Mouse (Mus musculus): ENCODE results near the gene N4bp2l2.

N4bp2l2 gene

DNA sequence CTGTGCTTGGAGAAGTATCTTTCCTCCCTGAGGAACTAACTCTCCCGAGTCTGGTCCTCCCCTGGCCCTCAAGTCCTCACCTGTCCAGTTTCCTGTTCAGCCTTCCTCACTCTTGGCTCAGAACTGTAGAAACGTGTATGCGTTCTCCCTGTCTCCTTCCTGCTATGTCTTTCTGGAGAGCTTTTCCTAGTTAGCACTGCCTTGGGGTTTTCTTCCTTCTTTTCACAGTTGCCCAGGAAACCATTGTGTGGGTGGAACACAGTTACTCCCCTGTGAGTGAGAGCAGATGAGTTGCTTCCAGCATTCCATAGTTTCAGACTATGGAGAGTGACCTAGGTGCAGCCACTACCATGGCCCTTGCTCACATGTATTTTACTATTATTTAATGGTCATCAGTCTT, 99.8 kb downstream of the N4bp2l2 start:
- DNase-seq (ENCODE audit: low spot score in 2 of 2), result no peak

DNA sequence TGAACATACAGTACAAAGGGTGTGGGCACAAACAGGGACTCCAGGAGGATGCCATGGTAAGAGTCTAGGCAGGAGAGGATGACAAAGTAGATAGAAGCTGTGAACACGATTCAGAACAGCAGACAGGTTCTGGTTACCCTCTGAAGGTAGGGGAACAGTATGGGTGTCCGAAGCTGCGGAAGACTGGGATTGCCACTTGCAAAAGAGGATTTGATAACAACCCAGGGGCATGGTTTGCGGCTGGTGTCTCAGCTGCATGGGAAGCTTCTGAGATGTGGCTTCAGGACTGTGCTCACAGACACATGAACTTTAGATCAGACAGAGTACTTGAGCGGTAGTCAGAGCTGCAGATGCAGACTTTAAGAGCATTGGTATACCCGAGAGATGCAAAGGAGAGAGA, 101.6 kb downstream of the N4bp2l2 start:
- DNase-seq (ENCODE audit: low spot score in 2 of 2), result no peak

- DNase-seq (ENCODE audit: low spot score in 2 of 2), result no peak
These were observed 104.2 kb downstream of the N4bp2l2 start for GRCm38 (mm10) chr5:150561783-150562182.

GRCm38 (mm10) chr5:150561376-150561775, 104.6 kb downstream of the N4bp2l2 start:
- no peak for DNase-seq (ENCODE audit: low spot score in 2 of 2)

- DNase-seq (ENCODE audit: low spot score in 2 of 2), result no peak
These were observed 105.1 kb downstream of the N4bp2l2 start for GRCm38 (mm10) chr5:150560851-150561250.

GRCm38 (mm10) chr5:150559519-150560103, 106.4 kb downstream of the N4bp2l2 start:
- no peak for DNase-seq (ENCODE audit: low spot score in 2 of 2)
